Mouse (Mus musculus) thymus, postnatal 0 days (tissue): ENCODE results near the gene Nop10. TPM values are rescaled to one million over a fixed set of nuclear protein-coding genes. Genes with fewer than 3 reads are reported as not detected.
A peak's percentile ranks its signal among the peaks of the same experiment; 100 is the strongest.
"Not testable (repeated sequence)": the region's sequence is repeated elsewhere in the genome, so short reads cannot be mapped to it uniquely, and the experiment has no call there.

Experiments
- DNase-seq: peaks from one replicate; pipeline ENCODE4 v3.0.0-alpha.2; 2015; ENCODE audit warnings: low spot score
- polyA plus RNA-seq: library from polyadenylated mRNA; unstranded; fragments of >200 nt; fragmentation: Nextera tagmentation; extraction: Ambion mirVana; gene quantifications from 2 replicates; pipeline ENCODE4 v1.2.1, GENCODE M21; 2015

Gene Nop10
- polyA plus RNA-seq, 1 experiment from 2014 or later: 283 TPM

DNA sequence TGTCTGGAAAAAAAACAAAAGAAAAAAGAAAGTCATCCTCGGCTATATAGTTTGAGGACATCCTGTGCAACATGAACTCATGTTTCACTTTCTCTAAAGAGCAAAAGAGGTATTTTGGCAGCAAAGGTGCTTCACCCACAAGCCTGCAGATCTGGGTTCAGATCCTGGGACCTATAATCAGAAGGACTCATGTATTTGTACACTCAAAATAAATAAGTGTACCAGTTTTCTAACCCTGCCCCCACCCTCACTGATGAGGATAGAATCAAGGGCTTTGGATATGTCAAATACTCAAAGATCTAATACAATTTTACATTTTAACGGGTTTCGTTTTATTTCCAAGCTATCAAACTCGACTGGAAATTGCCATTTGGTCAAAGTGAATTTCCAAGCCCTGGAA lies 2.6 kb downstream of the Nop10 start:
- no peak for DNase-seq

DNA sequence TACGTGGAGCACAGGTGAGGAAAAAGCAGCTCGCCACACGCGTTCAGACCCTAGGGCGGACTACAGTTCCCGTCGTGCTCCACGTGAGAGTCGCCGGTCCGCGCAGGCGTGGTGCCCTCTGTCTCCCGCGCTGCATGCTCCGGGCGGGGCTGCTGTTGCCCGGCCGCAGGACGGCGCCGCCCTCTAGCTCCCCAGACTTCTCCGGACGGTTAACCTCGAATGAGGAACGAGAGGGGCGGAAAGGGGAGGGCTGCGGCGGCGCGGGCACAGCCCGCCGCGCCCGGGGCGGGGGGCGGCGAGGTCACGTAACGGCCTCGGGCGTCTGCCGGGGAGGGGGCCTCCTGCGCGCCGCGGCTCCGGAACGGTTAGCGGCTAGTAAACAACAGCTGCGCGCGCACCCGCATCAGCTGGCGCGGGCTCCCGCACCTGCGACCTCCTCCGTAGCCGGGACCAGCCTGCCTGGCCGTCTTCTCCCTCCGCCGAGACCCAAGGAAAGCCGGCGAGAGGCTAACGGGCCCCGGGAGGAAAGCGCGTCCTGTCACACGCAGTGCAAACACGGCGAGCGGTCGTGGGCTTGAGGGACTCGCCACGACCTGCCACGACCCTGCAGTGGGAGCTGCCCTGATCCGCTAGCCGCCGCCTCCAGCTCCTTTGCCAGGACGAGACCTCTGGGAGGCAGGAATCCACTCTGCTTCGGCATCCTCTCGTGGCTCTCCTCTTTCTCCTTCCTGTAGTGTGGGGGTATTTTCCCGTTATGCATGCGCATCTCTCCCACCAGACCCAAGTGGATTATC lies 3.9 kb downstream of the Nop10 start, which contains the start of gene Slc12a6:
Gene Slc12a6, plus strand, starts transcription at position 378 of the 794 bp plus-strand sequence.
- peak; percentile 94 for DNase-seq

DNA sequence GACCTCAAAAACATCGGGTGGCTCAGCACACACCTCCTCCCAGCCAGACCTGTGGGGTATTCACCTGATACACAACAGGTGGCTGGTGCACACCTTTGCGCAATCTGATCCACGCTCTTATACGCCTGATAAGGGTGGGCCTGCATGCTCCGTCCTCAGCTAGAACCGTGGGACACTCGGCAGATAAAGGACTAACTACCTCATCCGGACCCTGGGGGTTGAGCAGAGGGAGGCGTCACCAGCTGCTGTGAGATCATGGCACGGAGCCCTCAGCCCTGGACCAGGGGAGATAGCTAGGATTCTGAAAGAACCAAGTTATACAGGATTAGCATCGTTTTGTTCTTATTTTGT lies 4.5 kb downstream of the Nop10 start, which contains the start of gene Gm21985:
Gene Gm21985, plus strand, starts transcription at position 73 of the 351 bp plus-strand sequence.
- DNase-seq: peak; percentile 51

DNA sequence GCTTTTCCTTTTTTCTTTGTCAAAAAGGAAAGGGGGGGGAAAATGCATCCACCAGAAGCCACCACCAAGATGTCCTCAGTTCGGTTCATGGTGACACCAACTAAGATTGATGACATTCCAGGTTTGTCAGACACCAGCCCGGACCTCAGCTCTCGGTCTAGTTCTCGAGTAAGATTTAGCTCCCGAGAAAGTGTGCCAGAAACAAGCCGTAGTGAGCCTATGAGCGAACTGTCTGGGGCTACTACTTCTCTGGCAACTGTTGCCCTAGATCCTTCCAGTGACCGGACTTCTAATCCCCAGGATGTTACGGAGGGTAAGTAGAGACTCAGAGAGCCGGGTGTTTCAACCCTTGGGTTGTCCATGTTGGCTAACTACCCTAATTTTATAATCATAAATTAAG lies 5.1 kb downstream of the Nop10 start:
- DNase-seq: peak; percentile 21

DNA sequence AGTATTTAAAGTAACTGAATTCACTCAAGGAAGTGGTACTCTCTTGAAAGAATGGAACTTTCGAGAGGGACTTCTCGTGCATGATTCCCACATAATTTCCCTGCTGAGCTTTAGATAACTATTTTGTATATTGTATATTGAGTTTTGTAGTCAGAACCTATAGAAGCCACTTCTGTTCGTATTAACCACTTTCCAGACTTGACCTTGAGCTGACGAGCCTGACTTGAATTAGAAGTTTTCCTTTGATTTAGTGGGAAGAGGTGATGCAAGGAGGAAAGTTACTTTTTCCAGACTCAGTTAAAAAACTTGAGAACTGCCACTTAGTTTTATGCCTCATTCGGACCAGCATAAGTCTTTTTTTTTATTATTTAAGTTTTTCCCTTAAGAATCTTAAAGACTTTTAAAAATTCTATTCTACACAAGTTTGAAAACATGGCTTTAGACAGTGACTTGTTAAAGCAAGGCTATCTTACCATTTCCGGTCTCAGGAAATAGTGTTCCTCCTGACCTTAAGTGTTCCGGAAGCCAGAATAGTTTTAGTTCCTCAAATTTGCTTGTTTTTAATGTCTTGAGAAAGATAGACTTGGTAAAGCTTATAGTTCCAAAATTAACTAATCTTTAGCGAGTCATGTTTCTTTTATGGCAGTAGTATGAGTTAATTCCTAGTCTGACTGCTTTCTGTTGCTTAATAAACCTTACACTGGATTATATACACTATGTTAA lies 6.0 kb downstream of the Nop10 start:
- no peak for DNase-seq

DNA sequence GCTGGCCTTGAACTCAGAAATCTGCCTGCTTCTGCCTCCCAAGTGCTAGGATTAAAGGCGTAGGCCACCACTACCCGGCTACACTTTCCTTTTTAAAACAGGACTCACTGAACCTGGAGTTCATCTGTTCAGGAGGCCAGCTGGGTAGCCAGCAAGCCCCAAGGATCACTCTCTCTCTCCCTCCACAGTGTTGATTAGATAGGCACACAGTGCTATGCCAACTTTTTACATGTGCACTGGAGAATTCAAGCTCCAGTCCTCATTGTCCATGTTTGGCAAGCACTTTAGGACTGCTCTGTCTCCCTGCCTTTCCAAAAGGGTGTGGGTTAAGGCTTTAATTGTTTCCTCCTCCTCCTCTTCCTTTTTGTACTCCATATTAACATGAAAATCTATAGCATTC lies 8.3 kb downstream of the Nop10 start:
- DNase-seq: no peak

DNA sequence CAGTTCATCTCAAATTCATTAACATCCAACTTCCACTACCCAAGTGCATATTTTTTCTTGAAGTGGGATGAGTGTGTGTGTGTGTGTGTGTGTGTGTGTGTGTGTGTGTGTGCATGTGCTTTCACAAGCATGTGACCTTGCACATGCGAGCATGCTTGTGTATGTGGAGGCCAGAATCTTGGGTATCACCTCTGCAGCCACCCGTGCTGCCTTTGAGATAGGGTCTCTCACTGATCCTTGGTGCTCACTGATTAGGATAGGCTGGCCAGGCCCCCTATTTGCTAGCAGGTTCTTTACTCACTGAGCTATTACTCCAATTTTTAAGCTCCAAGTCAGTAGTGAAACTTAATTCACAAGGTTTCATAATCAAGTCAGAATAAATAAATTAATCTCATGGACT lies 11.2 kb downstream of the Nop10 start:
- no peak for DNase-seq

DNA sequence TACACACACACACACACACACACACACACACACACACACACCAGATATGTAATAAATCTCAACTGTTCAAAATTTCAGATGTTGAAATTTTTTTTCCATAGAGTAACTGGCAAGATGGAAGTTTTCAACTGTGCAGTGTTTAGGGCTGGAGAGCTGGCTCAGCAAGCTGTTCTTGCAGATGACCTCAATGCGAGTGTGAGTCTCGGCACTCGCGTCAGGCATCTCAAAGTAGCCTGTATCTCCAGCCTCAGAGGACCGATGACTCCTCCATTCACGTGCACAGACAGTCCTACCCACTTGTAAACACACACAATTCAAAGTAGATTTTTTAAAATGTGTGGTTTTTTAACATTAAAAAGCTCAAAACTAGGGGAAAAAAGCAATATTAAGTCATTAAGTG lies 11.7 kb downstream of the Nop10 start:
- DNase-seq: no peak

DNA sequence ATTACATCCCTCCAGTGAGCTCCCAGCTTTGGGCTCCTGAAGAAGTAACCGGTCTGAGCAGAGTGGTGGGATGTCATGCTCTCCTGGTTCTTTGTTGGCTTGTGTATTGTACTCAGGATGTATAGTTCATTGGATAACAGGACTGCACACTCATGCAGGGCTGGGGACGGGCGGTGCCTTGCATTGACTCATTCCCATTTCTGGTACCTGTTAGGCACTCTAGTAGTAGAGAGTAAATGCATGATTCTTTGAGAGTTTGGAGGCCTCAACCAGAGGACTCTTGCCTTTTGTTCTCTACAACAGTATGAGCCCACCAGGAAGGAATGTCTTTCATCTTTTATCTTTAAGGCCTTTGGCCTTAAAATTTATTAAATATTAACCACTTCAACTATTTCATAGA lies 15.1 kb downstream of the Nop10 start:
- DNase-seq: no peak

DNA sequence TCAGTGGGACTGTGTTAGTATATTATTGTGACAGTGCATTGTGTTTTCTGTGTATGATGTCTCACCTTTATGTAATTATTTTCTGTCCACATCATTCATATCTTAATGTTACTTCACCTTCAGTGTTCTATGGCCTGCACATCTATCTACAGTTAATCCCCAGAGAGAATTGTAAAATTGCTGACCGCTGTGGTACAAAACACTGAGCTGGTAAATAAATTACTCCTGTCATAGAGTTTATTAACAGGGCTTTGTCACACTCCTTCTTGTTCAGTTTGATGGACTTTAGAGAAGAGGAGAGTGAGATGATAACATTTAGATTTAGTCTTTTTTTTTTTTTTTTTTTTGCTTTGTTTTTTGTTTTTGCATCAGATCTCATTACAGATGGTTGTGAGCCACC lies 21.1 kb downstream of the Nop10 start:
- no peak for DNase-seq

DNA sequence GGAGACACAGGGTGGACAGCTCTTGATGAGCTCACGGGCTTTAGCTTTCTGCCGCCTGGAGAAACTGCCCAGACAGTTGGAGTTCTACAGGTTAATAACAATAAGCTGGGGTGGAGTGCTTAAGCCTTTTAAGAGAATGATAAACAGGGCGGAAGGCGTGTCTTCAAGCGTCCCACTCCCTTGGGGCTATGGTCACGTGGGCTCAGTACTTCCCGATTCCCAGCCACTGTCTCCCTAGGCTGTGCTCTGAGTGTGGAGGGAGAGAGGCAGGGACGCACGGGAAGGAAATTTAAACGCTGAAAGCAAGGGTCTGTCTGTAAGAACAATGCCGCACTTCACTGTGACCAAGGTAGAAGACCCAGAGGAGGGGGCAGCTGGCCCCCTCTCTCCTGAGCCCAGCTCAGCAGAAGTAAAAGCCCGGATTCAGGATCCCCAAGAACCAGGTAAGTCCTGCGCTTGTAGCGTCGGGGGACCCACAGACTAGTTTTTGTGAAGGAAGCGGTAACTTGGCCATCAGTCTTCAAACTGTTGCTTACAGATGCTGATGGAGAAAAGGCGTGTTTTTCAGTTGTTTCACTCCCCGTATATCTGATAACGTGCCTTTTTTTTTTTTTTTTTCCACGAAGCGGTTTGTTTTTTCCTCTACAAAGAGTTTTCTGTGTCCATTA lies 22.8 kb downstream of the Nop10 start:
- peak; percentile 26 for DNase-seq

DNA sequence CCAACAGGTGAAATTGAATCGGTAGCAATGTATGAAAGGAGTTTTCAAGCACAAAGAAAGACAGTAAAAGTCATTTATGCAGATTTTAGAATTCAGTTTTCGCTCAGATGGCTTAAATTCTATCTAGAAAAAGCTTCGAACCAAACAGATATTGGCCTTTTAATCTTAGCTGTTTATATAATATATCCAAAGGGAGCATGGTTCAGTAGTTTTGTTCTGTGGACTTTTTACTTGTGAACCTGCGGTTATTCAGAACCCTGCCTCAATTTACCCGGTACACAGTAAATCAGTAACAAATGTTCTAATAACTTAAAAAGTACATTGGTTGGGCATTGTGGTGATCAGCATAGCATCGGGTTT lies 23.3 kb downstream of the Nop10 start:
- DNase-seq: no peak

DNA sequence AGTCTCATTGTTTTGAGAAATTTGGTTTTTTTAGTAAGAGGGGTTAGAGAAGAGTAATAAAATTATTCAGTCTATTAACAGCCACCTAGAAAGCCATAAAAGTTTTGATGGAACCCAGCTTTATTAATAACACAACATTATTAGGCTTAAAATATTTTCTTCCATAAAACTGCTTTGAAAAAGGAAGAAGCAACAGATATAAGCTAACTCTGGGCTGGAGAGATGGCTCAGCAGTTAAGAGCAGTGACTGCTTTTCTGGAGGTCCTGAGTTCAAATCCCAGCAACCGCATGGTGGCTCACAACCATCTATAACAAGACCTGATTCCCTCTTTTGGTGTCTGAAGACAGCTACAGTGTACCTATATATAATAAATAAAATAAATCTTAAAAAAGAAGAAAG lies 24.3 kb downstream of the Nop10 start:
- DNase-seq: not testable (repeated sequence)

DNA sequence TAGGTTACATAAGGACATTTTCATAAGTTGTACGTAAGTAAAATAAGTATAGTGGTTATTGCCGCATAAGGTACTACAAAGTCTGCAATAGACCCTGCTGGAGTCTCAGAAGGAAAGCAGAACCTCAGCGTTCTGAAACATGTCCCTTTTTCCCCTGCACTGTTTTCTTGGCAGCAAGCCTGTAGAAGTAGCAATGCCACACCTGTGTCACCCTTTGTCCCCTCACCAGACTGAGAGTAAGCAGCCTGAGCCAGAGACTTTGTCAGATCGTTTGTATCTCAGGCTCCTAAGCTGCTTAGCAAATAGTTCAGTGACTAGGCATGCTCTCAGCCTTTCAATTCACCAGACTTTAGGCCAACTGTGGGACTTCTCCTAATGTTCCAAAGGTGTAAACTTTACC lies 25.3 kb downstream of the Nop10 start:
- DNase-seq: no peak

DNA sequence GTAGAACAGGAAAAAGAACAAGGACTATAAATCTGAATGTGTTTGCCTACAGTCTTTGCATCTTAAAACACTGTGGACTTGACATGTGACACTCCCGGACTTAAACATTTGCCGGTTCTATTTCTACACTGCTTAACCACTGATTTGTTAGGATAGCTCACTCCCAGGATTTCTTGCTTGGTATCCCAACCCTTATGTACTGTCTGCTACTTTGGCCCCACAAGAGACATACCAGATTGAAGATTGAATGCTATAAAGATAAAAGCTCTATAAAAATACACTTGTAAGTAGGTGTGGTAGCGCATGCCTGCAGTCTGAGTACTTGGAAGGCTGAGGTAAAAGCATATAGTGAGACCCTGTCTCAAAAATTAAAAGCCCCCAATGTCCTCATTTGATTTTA lies 27.8 kb downstream of the Nop10 start:
- no peak for DNase-seq

DNA sequence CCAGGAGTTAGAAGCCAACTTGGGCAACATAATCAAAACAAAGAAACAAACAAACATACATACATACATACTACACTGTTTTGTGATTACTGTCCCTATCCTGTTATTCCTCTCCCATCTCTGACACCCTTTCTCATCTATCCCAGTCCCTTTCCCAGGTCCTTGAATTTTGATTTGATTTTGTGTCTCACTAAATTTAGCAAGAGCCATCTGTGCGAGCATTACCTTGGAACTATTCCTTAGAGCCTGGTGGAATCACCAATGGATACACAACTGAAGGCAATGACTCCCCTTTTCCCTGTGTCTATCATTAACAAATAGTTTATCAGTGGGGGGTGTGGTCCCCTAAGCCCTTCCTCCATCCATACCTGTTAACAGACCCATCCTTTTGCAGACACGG lies 31.1 kb downstream of the Nop10 start:
- DNase-seq: no peak

DNA sequence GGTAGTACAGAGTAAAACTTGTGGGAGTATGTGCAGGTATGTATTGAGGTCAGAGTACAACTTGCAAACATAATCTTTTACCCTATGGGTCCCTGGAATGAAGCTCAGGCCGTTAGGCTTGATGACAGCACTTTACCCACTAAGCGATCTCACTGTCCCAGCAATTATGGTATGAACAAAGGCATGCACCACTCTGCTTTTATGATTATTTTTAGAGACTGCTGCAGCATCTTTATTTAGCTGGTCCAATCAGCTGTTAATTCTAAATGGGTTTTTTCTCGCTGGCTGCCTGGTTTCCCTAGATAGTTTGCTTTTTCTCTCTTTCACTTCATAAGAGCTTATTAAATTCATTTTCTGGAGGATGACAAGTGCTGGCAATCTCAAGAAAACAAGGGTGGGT lies 34.5 kb downstream of the Nop10 start:
- DNase-seq: no peak

DNA sequence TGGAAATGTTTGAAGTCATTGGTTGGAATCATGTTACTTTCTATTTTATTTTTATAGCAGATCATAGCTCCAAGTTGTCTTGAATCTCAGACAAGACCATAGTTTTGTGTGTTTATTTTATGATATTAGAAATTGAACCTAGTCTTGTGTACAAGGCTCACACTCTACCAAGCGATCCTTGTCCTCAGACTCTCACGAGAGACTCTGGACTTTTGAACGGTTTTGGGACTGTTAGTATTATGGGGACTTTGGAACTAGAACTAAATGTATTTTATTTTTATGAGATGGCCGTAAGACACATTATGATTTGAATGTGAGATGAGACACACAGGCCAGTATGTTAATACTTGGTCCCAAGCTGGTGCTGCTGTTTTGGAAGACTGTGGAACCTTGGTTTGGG lies 36.5 kb downstream of the Nop10 start:
- DNase-seq: no peak

DNA sequence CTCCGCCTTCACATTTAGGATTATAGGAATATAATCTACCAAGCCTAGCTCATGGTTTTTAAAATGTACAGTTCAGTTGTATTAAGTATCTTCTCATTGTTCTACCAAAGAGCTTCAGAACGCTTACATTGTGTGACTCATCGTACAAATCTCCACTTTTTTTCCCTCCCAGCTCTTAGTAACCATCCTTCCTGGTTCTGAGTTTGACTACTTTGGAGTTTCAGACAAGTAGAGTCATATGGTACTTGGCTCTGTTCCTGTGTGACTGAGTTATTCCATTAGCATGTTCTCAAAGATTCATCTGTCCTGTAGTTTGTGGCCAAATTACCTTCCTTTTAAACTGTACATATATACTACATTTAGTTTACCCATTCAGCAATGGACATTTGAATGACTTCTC lies 46.9 kb downstream of the Nop10 start:
- DNase-seq: no peak

DNA sequence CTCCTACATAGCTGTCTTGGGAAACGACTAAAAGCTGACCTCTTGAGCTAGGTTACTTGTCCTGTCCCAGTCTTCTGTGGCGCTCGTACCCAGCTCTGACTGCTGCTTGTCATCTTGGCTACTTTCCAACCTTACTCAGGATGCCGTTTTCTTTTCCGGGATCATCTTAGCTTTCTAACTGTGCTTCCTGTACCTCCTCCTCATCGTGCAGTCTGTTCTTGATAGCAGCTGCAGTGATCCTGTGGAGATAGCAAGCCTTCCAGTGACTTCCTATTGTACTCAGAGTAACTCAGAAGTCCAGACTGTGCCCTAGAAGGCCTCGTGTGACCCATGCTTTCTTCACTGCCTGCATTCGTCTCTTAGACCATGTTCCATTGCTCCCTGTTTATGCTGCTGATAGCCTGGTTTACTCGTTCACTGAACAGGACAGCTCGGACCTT lies 47.5 kb downstream of the Nop10 start:
- no peak for DNase-seq
